Mouse (Mus musculus) limb, embryonic 11.5 days (tissue): ENCODE results near the gene Gm9376. TPM values are rescaled to one million over a fixed set of nuclear protein-coding genes. Genes with fewer than 3 reads are reported as not detected.

Experiments
- microRNA-seq: library from miRNA; unstranded; fragments of <30 nt; microRNA quantifications from one replicate; pipeline ENCODE4, GENCODE M21; 2016
- polyA plus RNA-seq: library from polyadenylated mRNA; unstranded; fragments of >200 nt; fragmentation: Nextera tagmentation; extraction: Ambion mirVana; gene quantifications from 2 replicates; pipeline ENCODE4 v1.2.1, GENCODE M21; 2014

The Gm9376 gene
- polyA plus RNA-seq, 1 experiment from 2014 or later: not detected

Small RNAs within 50 kb of the gene (microRNA-seq; reads per million reads assigned to microRNA genes)
- not detected for gene Mir6241

Other genes starting within 250 kb of the Gm9376 start
- 1.5 and 1.6 TPM in 2 replicates for gene Dct, start 214.7 kb upstream of the Gm9376 start, polyA plus RNA-seq
- gene Tgds, start 134.2 kb upstream of the Gm9376 start, polyA plus RNA-seq: 37.0 and 38.7 TPM in 2 replicates
- 50.0 and 53.3 TPM in 2 replicates for gene Gpr180, start 129.8 kb upstream of the Gm9376 start, polyA plus RNA-seq
- 0.11 and 0.13 TPM in 2 replicates for gene Sox21, start 29.9 kb upstream of the Gm9376 start, polyA plus RNA-seq